Mouse (Mus musculus) heart, embryonic 11.5 days (tissue): ENCODE results near the gene Cbfa2t2. TPM values are rescaled to one million over a fixed set of nuclear protein-coding genes. Genes with fewer than 3 reads are reported as not detected.

Experiments
- ATAC-seq: fragments of 200-750 bp; cut with Nextera tagmentation; replicated peaks from 2 replicates; pipeline ENCODE4 v1.8.0; 2017; ENCODE audit warnings: moderate library complexity; ENCODE audit not compliant: insufficient number of reproducible peaks, low FRiP score, low TSS enrichment
- H3K27ac ChIP-seq: fragments of 300-500 bp; sonication (generic); 2 replicates; pipeline ENCODE4 v1.5.1; 2014; ENCODE audit warnings: mild to moderate bottlenecking, low read depth, low read length
- H3K27me3 ChIP-seq: fragments of 300-500 bp; sonication (generic); 2 replicates; pipeline ENCODE4 v1.6.1; 2014; ENCODE audit warnings: mild to moderate bottlenecking, low read length, mixed read lengths; ENCODE audit not compliant: control insufficient read depth, insufficient read depth
- H3K36me3 ChIP-seq: fragments of 300-500 bp; sonication (generic); 2 replicates; pipeline ENCODE4 v1.6.1; 2014; ENCODE audit warnings: mild to moderate bottlenecking, low read length, moderate library complexity, mixed read lengths; ENCODE audit not compliant: control insufficient read depth, insufficient read depth
- H3K4me1 ChIP-seq: fragments of 300-500 bp; sonication (generic); 2 replicates; pipeline ENCODE4 v1.6.1; 2014; ENCODE audit warnings: low read length; ENCODE audit not compliant: control insufficient read depth, insufficient read depth
- H3K4me2 ChIP-seq: fragments of 300-500 bp; sonication (generic); 2 replicates; pipeline ENCODE4 v1.6.1; 2014; ENCODE audit warnings: mild to moderate bottlenecking, moderate library complexity
- H3K4me3 ChIP-seq: fragments of 300-500 bp; sonication (generic); 2 replicates; pipeline ENCODE4 v1.5.1; 2014; ENCODE audit warnings: low read depth, low read length
- H3K9ac ChIP-seq: fragments of 300-500 bp; sonication (generic); 2 replicates; pipeline ENCODE4 v1.6.1; 2014; ENCODE audit warnings: mild to moderate bottlenecking, low read depth, low read length, moderate library complexity
- H3K9me3 ChIP-seq: fragments of 300-500 bp; sonication (generic); replicated peaks from 2 replicates; pipeline ENCODE4 v1.6.1; 2016; ENCODE audit warnings: low read length; ENCODE audit not compliant: control insufficient read depth
- whole genome bisulfite sequencing: fragments of 180-500 bp; shearing (Covaris S2); extraction: QIAGEN DNeasy Blood & Tissue Kit; methylation state at CpG from one replicate; pipeline ENCODE4 v1.1.7; 2014; ENCODE audit not compliant: insufficient replicate concordance; 5-methylcytosine and 5-hydroxymethylcytosine counted together
- polyA plus RNA-seq: library from polyadenylated mRNA; unstranded; fragments of >200 nt; fragmentation: Nextera tagmentation; extraction: Ambion mirVana; gene quantifications from 2 replicates; pipeline ENCODE4 v1.2.1, GENCODE M21; 2014

Cbfa2t2 gene
- polyA plus RNA-seq, 1 experiment from 2014 or later, result 31.2 TPM

GRCm38 (mm10) chr2:154539720-154540119 lies 103.4 kb downstream of the Cbfa2t2 start:
- no peaks in the 10 kb centered on the region for H3K9me3 ChIP-seq
- H3K9ac ChIP-seq, result no peak overlapping the region
- H3K4me1 ChIP-seq, result 0 out of 2 replicates have a peak, but pooled peaks cover 4% of the 10 kb centered on the region
- no peak overlapping the region for H3K4me3 ChIP-seq
- H3K27ac ChIP-seq, result no peak overlapping the region
- no peaks in the 10 kb centered on the region for H3K27me3 ChIP-seq
- ATAC-seq, result no peak
- peaks cover 4% of the 10 kb centered on the region; the same call in 1 of the 2 replicates for H3K36me3 ChIP-seq
- no peak overlapping the region for H3K4me2 ChIP-seq
- WGBS, result 73% methylated on average over 3 of the region's 3 CpGs

GRCm38 (mm10) chr2:154541630-154542029 lies 105.3 kb downstream of the Cbfa2t2 start:
- no peaks in the 10 kb centered on the region for H3K9me3 ChIP-seq
- 76% methylated on average over 2 of the region's 2 CpGs for WGBS
- ATAC-seq, result no peak
- H3K36me3 ChIP-seq, result no peaks in the 10 kb centered on the region
- 0 out of 2 replicates have a peak, but pooled peaks cover 4% of the 10 kb centered on the region for H3K4me1 ChIP-seq
- no peaks in the 10 kb centered on the region for H3K27me3 ChIP-seq
- no peak overlapping the region for H3K4me2 ChIP-seq
- no peak overlapping the region for H3K9ac ChIP-seq
- H3K4me3 ChIP-seq, result no peak overlapping the region
- H3K27ac ChIP-seq, result no peak overlapping the region

GRCm38 (mm10) chr2:154543567-154544347 lies 107.5 kb downstream of the Cbfa2t2 start:
- no peak overlapping the region for H3K4me2 ChIP-seq
- H3K36me3 ChIP-seq, result no peaks in the 10 kb centered on the region
- H3K4me1 ChIP-seq, result 0 out of 2 replicates have a peak, but pooled peaks cover 3% of the 10 kb centered on the region
- H3K4me3 ChIP-seq, result no peak overlapping the region
- no peak overlapping the region for H3K27ac ChIP-seq
- ATAC-seq, result no peak
- H3K27me3 ChIP-seq, result no peaks in the 10 kb centered on the region
- H3K9me3 ChIP-seq, result no peaks in the 10 kb centered on the region
- 80% methylated on average over 9 of the region's 9 CpGs for WGBS
- no peak overlapping the region for H3K9ac ChIP-seq

DNA sequence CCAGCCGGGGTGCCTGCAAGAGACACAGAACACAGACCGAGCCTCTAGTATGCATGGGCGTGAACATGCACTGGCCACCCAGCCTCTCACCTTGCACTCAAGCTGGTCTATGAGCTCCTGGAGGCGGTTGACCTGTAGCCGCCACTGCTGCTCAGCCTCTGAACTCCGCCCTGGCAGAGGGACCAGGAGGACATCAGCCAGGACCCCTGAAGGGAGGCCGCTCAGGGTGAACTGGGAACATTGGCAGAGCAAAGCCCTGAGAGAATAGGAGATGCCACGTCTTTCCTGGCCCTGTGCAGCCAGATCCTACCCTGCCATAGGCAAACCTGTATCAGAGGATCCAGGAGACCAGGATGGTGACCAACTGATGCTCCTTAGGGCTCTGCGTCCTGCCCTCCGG lies 110.4 kb downstream of the Cbfa2t2 start, which contains the start of gene 1700003F12Rik:
Gene 1700003F12Rik (plus strand): TSS at position 375 of the 400 bp plus-strand sequence.
- ATAC-seq, result no peak
- WGBS, result 88% methylated on average over 10 of the region's 10 CpGs
- no peak within 1 kb of the TSS for H3K4me3 ChIP-seq
- no peak within 1 kb of the TSS for H3K4me2 ChIP-seq
- H3K9me3 ChIP-seq, result no peaks in the 10 kb centered on the region
- H3K27me3 ChIP-seq, result peaks cover 20% of the 10 kb centered on the region
- H3K4me1 ChIP-seq, result peaks cover 2% of the 10 kb centered on the region; the same call in 1 of the 2 replicates
- H3K36me3 ChIP-seq, result no peaks in the 10 kb centered on the region
- H3K9ac ChIP-seq, result no peak within 1 kb of the TSS
- no peak within 1 kb of the TSS for H3K27ac ChIP-seq

DNA sequence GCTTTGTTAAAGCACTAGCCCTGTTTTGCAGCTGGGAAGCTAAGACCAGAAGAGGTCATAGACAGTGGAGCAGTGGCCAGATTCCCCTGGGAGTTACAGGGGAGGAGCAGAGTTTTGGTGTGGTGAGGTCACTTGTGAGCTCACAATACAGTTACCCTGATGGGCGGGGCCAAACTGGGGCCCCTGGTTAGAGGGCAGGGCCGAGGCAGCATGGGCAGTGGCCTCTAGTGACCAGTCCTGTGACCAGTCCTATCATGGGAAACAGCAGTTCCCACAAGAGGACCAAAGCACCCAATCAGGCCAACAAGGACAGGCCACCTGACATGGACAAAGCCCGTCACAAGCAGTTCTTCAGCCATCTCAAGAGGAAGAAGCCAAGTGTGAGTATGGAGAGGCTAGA lies 112.4 kb downstream of the Cbfa2t2 start:
- WGBS, result 47% methylated on average over 3 of the region's 3 CpGs
- Histone ChIP-seq H3K4me3 (no peak overlapping the region), H3K9ac (no peak overlapping the region), H3K36me3 (no peaks in the 10 kb centered on the region), H3K27me3 (peaks cover 28% of the 10 kb centered on the region), H3K27ac (no peak overlapping the region), H3K4me1 (peaks cover 12% of the 10 kb centered on the region; the same call in 1 of the 2 replicates), H3K9me3 (no peaks in the 10 kb centered on the region), H3K4me2 (peak overlapping the region; percentile 82; the same call in 1 of the 2 replicates)
- peak; percentile 26; the same call in 1 of the 2 replicates for ATAC-seq

GRCm38 (mm10) chr2:154549127-154549885 lies 113.0 kb downstream of the Cbfa2t2 start:
- Histone ChIP-seq H3K27ac (no peak overlapping the region), H3K36me3 (no peaks in the 10 kb centered on the region), H3K27me3 (peaks cover 28% of the 10 kb centered on the region), H3K9ac (peak overlapping the region; percentile 0; the same call in 1 of the 2 replicates), H3K4me2 (peak overlapping the region; percentile 82), H3K4me3 (peak overlapping the region; percentile 42), H3K9me3 (no peaks in the 10 kb centered on the region), H3K4me1 (peaks cover 12% of the 10 kb centered on the region; the same call in 1 of the 2 replicates)
- ATAC-seq, result peak; percentile 66
- WGBS, result 4% methylated on average over 47 of the region's 48 CpGs

GRCm38 (mm10) chr2:154549886-154550189 lies 113.6 kb downstream of the Cbfa2t2 start:
- peak overlapping the region; percentile 42 for H3K4me3 ChIP-seq
- WGBS, result 14% methylated on average over 20 of the region's 20 CpGs
- peaks cover 12% of the 10 kb centered on the region; the same call in 1 of the 2 replicates for H3K4me1 ChIP-seq
- no peaks in the 10 kb centered on the region for H3K36me3 ChIP-seq
- ATAC-seq, result no peak
- H3K27ac ChIP-seq, result no peak overlapping the region
- peaks cover 28% of the 10 kb centered on the region for H3K27me3 ChIP-seq
- H3K4me2 ChIP-seq, result peak overlapping the region; percentile 82
- H3K9ac ChIP-seq, result no peak overlapping the region
- no peaks in the 10 kb centered on the region for H3K9me3 ChIP-seq

- H3K27ac ChIP-seq, result no peak overlapping the region
- 56% methylated on average over 2 of the region's 2 CpGs for WGBS
- no peak overlapping the region for H3K9ac ChIP-seq
- ATAC-seq, result no peak
- H3K4me2 ChIP-seq, result no peak overlapping the region
- no peaks in the 10 kb centered on the region for H3K36me3 ChIP-seq
- H3K27me3 ChIP-seq, result peaks cover 28% of the 10 kb centered on the region
- peaks cover 12% of the 10 kb centered on the region; the same call in 1 of the 2 replicates for H3K4me1 ChIP-seq
- H3K4me3 ChIP-seq, result no peak overlapping the region
- no peaks in the 10 kb centered on the region for H3K9me3 ChIP-seq
These were observed 114.7 kb downstream of the Cbfa2t2 start for GRCm38 (mm10) chr2:154550937-154551336.
